Mouse (Mus musculus): ENCODE data around the gene Stard3nl. TPM values are rescaled to one million over a fixed set of nuclear protein-coding genes. Genes with fewer than 3 reads are reported as not detected.

The Stard3nl gene
- total and polyA plus RNA-seq, 2 experiments from 2014 or later: 119 to 199 TPM

- H3K36me3 ChIP-seq (ENCODE audit: insufficient read depth): no peaks in the 10 kb centered on the region
- no peaks in the 10 kb centered on the region for H3K4me1 ChIP-seq (ENCODE audit: insufficient read depth)
- ATAC-seq: no peak
- H3K4me2 ChIP-seq (ENCODE audit: low read depth): no peak overlapping the region
- H3K9ac ChIP-seq: no peak overlapping the region
- H3K9me3 ChIP-seq (ENCODE audit: low read length): no peaks in the 10 kb centered on the region
- DNase-seq: no peak
- H3K4me3 ChIP-seq (ENCODE audit: low read depth, low read length): no peak overlapping the region
- TF ChIP-seq CTCF (IDR thresholded peaks at IDR 0.05; ENCODE audit: low read depth): no peak
- no peaks in the 10 kb centered on the region for H3K27me3 ChIP-seq (ENCODE audit: insufficient read depth, low read length)
- H3K27ac ChIP-seq (ENCODE audit: low read depth, low read length): no peak overlapping the region
- 76% methylated on average over 8 of the region's 8 CpGs for WGBS
Observed at GRCm38 (mm10) chr13:19415894-19416531, 20.4 kb upstream of the Stard3nl start.

GRCm38 (mm10) chr13:19415337-19415736 is 19.7 kb upstream of the Stard3nl start:
- WGBS: 82% methylated on average over 1 of the region's 1 CpGs
- Histone ChIP-seq H3K27ac (ENCODE audit: low read depth, low read length) (no peak overlapping the region), H3K36me3 (ENCODE audit: insufficient read depth) (no peaks in the 10 kb centered on the region), H3K27me3 (ENCODE audit: insufficient read depth, low read length) (no peaks in the 10 kb centered on the region), H3K9ac (no peak overlapping the region), H3K4me3 (ENCODE audit: low read depth, low read length) (no peak overlapping the region), H3K4me1 (ENCODE audit: insufficient read depth) (no peaks in the 10 kb centered on the region), H3K4me2 (ENCODE audit: low read depth) (no peak overlapping the region), H3K9me3 (ENCODE audit: low read length) (no peaks in the 10 kb centered on the region)
- DNase-seq (no peak), ATAC-seq (no peak)
- no peak for TF ChIP-seq CTCF (IDR thresholded peaks at IDR 0.05; ENCODE audit: low read depth)

- H3K9ac ChIP-seq: no peak overlapping the region
- H3K4me2 ChIP-seq (ENCODE audit: low read depth): no peak overlapping the region
- H3K27me3 ChIP-seq (ENCODE audit: insufficient read depth, low read length): no peaks in the 10 kb centered on the region
- TF ChIP-seq CTCF (IDR thresholded peaks at IDR 0.05; ENCODE audit: low read depth): no peak
- no peak overlapping the region for H3K27ac ChIP-seq (ENCODE audit: low read depth, low read length)
- no peaks in the 10 kb centered on the region for H3K4me1 ChIP-seq (ENCODE audit: insufficient read depth)
- no peak overlapping the region for H3K4me3 ChIP-seq (ENCODE audit: low read depth, low read length)
- no peaks in the 10 kb centered on the region for H3K36me3 ChIP-seq (ENCODE audit: insufficient read depth)
- H3K9me3 ChIP-seq (ENCODE audit: low read length): no peaks in the 10 kb centered on the region
- DNase-seq (no peak), ATAC-seq (no peak)
- 95% methylated on average over 2 of the region's 2 CpGs for WGBS
Observed at GRCm38 (mm10) chr13:19412334-19412939, 16.8 kb upstream of the Stard3nl start.

- no peak for ATAC-seq
- no peak for TF ChIP-seq CTCF (IDR thresholded peaks at IDR 0.05; ENCODE audit: low read depth)
- 86% methylated on average over 5 of the region's 5 CpGs for WGBS
- H3K36me3 ChIP-seq (ENCODE audit: insufficient read depth): no peaks in the 10 kb centered on the region
- DNase-seq: no peak
- no peaks in the 10 kb centered on the region for H3K27me3 ChIP-seq (ENCODE audit: insufficient read depth, low read length)
- no peak overlapping the region for H3K27ac ChIP-seq (ENCODE audit: low read depth, low read length)
- no peaks in the 10 kb centered on the region for H3K4me1 ChIP-seq (ENCODE audit: insufficient read depth)
- H3K9me3 ChIP-seq (ENCODE audit: low read length): no peaks in the 10 kb centered on the region
- no peak overlapping the region for H3K9ac ChIP-seq
- no peak overlapping the region for H3K4me2 ChIP-seq (ENCODE audit: low read depth)
- H3K4me3 ChIP-seq (ENCODE audit: low read depth, low read length): no peak overlapping the region
Observed at GRCm38 (mm10) chr13:19411886-19412285, 16.3 kb upstream of the Stard3nl start.

DNA sequence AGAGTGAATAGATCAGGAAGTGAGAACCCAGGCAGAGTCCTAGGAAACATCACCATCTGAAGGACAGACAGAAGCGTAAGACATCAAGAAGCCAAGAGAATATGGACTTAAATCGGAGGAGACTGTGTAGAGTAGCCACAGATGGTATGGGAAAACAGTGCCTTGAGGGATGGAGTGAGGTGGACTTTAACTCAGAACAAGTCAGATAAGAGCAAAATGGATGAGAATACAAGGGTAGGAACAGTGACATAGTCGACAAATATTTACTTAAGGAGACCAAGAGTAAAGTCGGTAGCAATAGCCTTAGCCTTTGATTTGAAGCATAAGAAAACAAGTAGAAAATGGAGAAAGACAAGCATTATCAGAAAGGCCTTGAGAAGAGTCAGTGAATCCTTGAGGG is 15.1 kb upstream of the Stard3nl start:
- Histone ChIP-seq H3K4me2 (ENCODE audit: low read depth) (no peak overlapping the region), H3K9me3 (ENCODE audit: low read length) (no peaks in the 10 kb centered on the region), H3K4me1 (ENCODE audit: insufficient read depth) (no peaks in the 10 kb centered on the region), H3K27ac (ENCODE audit: low read depth, low read length) (no peak overlapping the region), H3K27me3 (ENCODE audit: insufficient read depth, low read length) (no peaks in the 10 kb centered on the region), H3K9ac (no peak overlapping the region), H3K4me3 (ENCODE audit: low read depth, low read length) (no peak overlapping the region), H3K36me3 (ENCODE audit: insufficient read depth) (no peaks in the 10 kb centered on the region)
- 97% methylated on average over 4 of the region's 4 CpGs for WGBS
- no peak for ATAC-seq
- no peak for TF ChIP-seq CTCF (IDR thresholded peaks at IDR 0.05; ENCODE audit: low read depth)
- DNase-seq: no peak

DNA sequence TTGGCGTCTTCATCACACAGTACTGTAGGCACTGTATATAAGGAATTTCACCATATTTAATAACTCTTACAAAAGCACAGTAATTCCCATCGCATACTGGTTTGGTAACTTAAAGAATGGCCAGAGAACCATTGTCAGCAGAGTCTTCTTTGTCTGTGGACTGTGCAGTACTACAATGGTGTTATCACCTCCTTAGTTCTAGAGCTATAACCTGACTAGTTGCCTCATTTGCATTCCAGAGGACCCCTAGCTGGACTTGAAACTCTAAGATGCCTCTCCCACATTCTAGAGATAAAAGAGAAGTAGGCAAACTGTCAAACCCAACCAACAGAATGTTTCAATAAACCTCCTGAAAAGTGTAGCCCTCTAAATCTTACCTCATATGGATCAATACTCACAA is 12.4 kb upstream of the Stard3nl start:
- Histone ChIP-seq H3K4me3 (ENCODE audit: low read depth, low read length) (no peak overlapping the region), H3K4me1 (ENCODE audit: insufficient read depth) (no peaks in the 10 kb centered on the region)

GRCm38 (mm10) chr13:19404623-19405022 is 9.0 kb upstream of the Stard3nl start:
- no peaks in the 10 kb centered on the region for H3K4me1 ChIP-seq (ENCODE audit: insufficient read depth)
- DNase-seq (no peak), ATAC-seq (no peak)
- 81% methylated on average over 2 of the region's 2 CpGs for WGBS
- no peak overlapping the region for H3K27ac ChIP-seq (ENCODE audit: low read depth, low read length)
- no peak overlapping the region for H3K4me2 ChIP-seq (ENCODE audit: low read depth)
- no peaks in the 10 kb centered on the region for H3K27me3 ChIP-seq (ENCODE audit: insufficient read depth, low read length)
- TF ChIP-seq CTCF (IDR thresholded peaks at IDR 0.05; ENCODE audit: low read depth): no peak
- no peak overlapping the region for H3K4me3 ChIP-seq (ENCODE audit: low read depth, low read length)
- no peaks in the 10 kb centered on the region for H3K36me3 ChIP-seq (ENCODE audit: insufficient read depth)
- H3K9ac ChIP-seq: no peak overlapping the region
- no peaks in the 10 kb centered on the region for H3K9me3 ChIP-seq (ENCODE audit: low read length)

More for the DNA sequence above, 12.4 kb upstream of the Stard3nl start:
- Histone ChIP-seq H3K27ac (ENCODE audit: low read depth, low read length) (no peak overlapping the region), H3K9me3 (ENCODE audit: low read length) (no peaks in the 10 kb centered on the region), H3K36me3 (ENCODE audit: insufficient read depth) (no peaks in the 10 kb centered on the region), H3K4me2 (ENCODE audit: low read depth) (no peak overlapping the region), H3K27me3 (ENCODE audit: insufficient read depth, low read length) (no peaks in the 10 kb centered on the region), H3K9ac (no peak overlapping the region)
- ATAC-seq (no peak), DNase-seq (no peak)
- WGBS: 93% methylated on average over 2 of the region's 2 CpGs
- no peak for TF ChIP-seq CTCF (IDR thresholded peaks at IDR 0.05; ENCODE audit: low read depth)
